8 mouse cellular contexts compared by ENCODE assay signal in the genomic region with DNA sequence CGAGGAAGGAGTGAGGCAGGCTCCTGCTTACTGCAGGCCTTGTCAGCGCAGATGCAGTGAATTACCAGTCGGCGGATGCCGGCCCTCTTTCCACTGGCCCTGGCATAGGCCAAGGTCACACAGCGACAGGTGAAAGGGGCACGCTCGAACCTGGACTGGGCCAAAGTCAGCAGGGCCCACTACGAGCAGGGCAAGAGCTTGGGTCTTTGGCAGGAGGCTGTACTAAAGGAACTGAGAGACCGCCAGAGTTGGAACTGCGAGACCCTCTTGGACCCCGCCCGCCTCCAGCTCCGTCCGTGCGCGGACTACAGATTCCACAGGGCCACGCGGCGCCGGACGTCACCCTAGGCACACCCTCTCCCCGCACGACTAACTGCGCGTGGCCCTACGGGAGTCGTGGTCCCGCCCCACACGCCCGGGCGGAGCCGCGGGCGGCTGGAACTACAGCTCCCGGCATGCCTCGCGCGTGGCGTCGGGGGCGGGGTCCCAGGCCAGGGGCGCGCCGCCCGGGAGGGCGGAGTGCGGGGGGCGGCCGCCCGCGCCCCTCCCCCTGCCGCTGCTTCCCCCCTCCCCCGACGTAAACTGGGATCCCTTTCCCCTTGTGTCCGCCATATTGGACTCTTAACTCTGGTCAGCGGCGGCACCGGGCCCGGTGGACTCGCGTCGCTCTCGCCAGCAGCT. TPM values are rescaled to one million over a fixed set of nuclear protein-coding genes. Genes with fewer than 3 reads are reported as not detected.
DNase-seq lines count a peak whose midpoint lies in the region; ATAC-seq and TF ChIP-seq lines count a peak whose summit lies in the region.

Fam193a (plus strand) TSS at position 593 of the 681 bp plus-strand sequence.

- peaks cover 11% of the 10 kb centered on the region for H3K36me3 ChIP-seq in embryonic facial prominence, embryonic 13.5 days
- no peaks in the 10 kb centered on the region for H3K36me3 ChIP-seq in kidney, adult 2 months (ENCODE audit: control insufficient read depth, insufficient read depth, low read length)
- peaks cover 16% of the 10 kb centered on the region; the same call in 1 of the 2 replicates for H3K36me3 ChIP-seq in limb, embryonic 12.5 days
- H3K36me3 ChIP-seq in midbrain, embryonic 15.5 days (replicated peaks) = no peaks in the 10 kb centered on the region
- no peaks in the 10 kb centered on the region for H3K36me3 ChIP-seq in spleen, adult 2 months (ENCODE audit: control insufficient read depth, insufficient read depth, low read length)

- H3K9me3 ChIP-seq in embryonic facial prominence, embryonic 13.5 days = no peaks in the 10 kb centered on the region
- no peaks in the 10 kb centered on the region for H3K9me3 ChIP-seq in limb, embryonic 12.5 days
- no peaks in the 10 kb centered on the region for H3K9me3 ChIP-seq in midbrain, embryonic 15.5 days

- H3K4me3 ChIP-seq in embryonic facial prominence, embryonic 13.5 days = peak within 1 kb of the TSS; percentile 92
- peak within 1 kb of the TSS; percentile 80 for H3K4me3 ChIP-seq in kidney, adult 2 months (ENCODE audit: insufficient read depth, low read depth, low read length)
- peak within 1 kb of the TSS; percentile 87 for H3K4me3 ChIP-seq in limb, embryonic 12.5 days (replicated peaks)
- H3K4me3 ChIP-seq in midbrain, embryonic 15.5 days = peak within 1 kb of the TSS; percentile 95
- H3K4me3 ChIP-seq in spleen, adult 2 months (ENCODE audit: extremely low read depth, insufficient read depth, insufficient read length) = peak within 1 kb of the TSS; percentile 86

- peaks cover 18% of the 10 kb centered on the region for H3K4me1 ChIP-seq in embryonic facial prominence, embryonic 13.5 days
- H3K4me1 ChIP-seq in kidney, adult 2 months (ENCODE audit: control insufficient read depth, insufficient read depth, low read length) = peaks cover 18% of the 10 kb centered on the region; the same call in 1 of the 2 replicates
- peaks cover 22% of the 10 kb centered on the region for H3K4me1 ChIP-seq in limb, embryonic 12.5 days (replicated peaks)
- H3K4me1 ChIP-seq in midbrain, embryonic 15.5 days = peaks cover 30% of the 10 kb centered on the region
- H3K4me1 ChIP-seq in spleen, adult 2 months (ENCODE audit: control insufficient read depth, insufficient read depth, insufficient read length) = no peaks in the 10 kb centered on the region

- TF ChIP-seq POLR2A in kidney, adult 2 months (IDR thresholded peaks at IDR 0.05; ENCODE audit: low read depth, low read length) = peak; percentile 52
- TF ChIP-seq POLR2A in spleen, adult 2 months (IDR thresholded peaks at IDR 0.05; ENCODE audit: low read depth, low read length) = 0 out of 2 replicates have a peak, but pooled peaks have one; percentile 22

- ATAC-seq in embryonic facial prominence, embryonic 13.5 days (ENCODE audit: insufficient number of reproducible peaks, insufficient read depth, low FRiP score, low TSS enrichment, low read depth) = peak; percentile 100
- ATAC-seq in limb, embryonic 12.5 days (ENCODE audit: insufficient number of reproducible peaks, insufficient read depth, low FRiP score, low TSS enrichment, low read depth) = peak; percentile 100
- ATAC-seq in midbrain, embryonic 15.5 days (replicated peaks) = peak; percentile 99

- H3K27me3 ChIP-seq in embryonic facial prominence, embryonic 13.5 days = no peaks in the 10 kb centered on the region
- H3K27me3 ChIP-seq in kidney, adult 2 months (replicated peaks; ENCODE audit: control insufficient read depth, insufficient read depth, low read length) = no peaks in the 10 kb centered on the region
- no peaks in the 10 kb centered on the region for H3K27me3 ChIP-seq in limb, embryonic 12.5 days
- H3K27me3 ChIP-seq in midbrain, embryonic 15.5 days (replicated peaks) = no peaks in the 10 kb centered on the region
- H3K27me3 ChIP-seq in spleen, adult 2 months (ENCODE audit: control insufficient read depth, insufficient read depth, low read length) = no peaks in the 10 kb centered on the region

- peak within 1 kb of the TSS; percentile 97 for H3K9ac ChIP-seq in embryonic facial prominence, embryonic 13.5 days
- peak within 1 kb of the TSS; percentile 96 for H3K9ac ChIP-seq in limb, embryonic 12.5 days (replicated peaks)
- peak within 1 kb of the TSS; percentile 97 for H3K9ac ChIP-seq in midbrain, embryonic 15.5 days

- WGBS in embryonic facial prominence, embryonic 13.5 days = under 1% methylated on average over 59 of the region's 64 CpGs
- under 1% methylated on average over 56 of the region's 64 CpGs for WGBS in kidney, adult 2 months
- WGBS in limb, embryonic 12.5 days = 2% methylated on average over 58 of the region's 64 CpGs
- WGBS in midbrain, embryonic 15.5 days = under 1% methylated on average over 56 of the region's 64 CpGs
- 1% methylated on average over 57 of the region's 64 CpGs for WGBS in spleen, adult 2 months

- H3K27ac ChIP-seq in embryonic facial prominence, embryonic 13.5 days = peak within 1 kb of the TSS; percentile 81
- H3K27ac ChIP-seq in kidney, adult 2 months (ENCODE audit: insufficient read depth, low read depth, low read length) = peak within 1 kb of the TSS; percentile 94
- H3K27ac ChIP-seq in limb, embryonic 12.5 days = peak within 1 kb of the TSS; percentile 87
- peak within 1 kb of the TSS; percentile 91 for H3K27ac ChIP-seq in midbrain, embryonic 15.5 days
- peak within 1 kb of the TSS; percentile 76 for H3K27ac ChIP-seq in spleen, adult 2 months (ENCODE audit: insufficient read depth, low read length)

- DNase-seq in 3134 (ENCODE audit: extremely low read depth, insufficient read length, low spot score) = peak; percentile 91
- DNase-seq in adrenal gland, postnatal 36 days = peak; percentile 99
- peak; percentile 97 to 98 for DNase-seq in heart, adult 18-20 months
- peak; percentile 99 for DNase-seq in kidney, adult 2 months
- peak; percentile 90 to 98 for DNase-seq in spleen, adult 2 months (ENCODE audit: low read depth in 1 of 2, low spot score in 2 of 2)

- H3K4me2 ChIP-seq in embryonic facial prominence, embryonic 13.5 days = peak within 1 kb of the TSS; percentile 66
- H3K4me2 ChIP-seq in limb, embryonic 12.5 days = peak within 1 kb of the TSS; percentile 79
- peak within 1 kb of the TSS; percentile 62 for H3K4me2 ChIP-seq in midbrain, embryonic 15.5 days

- no peak for TF ChIP-seq CTCF in kidney, adult 2 months (conservative IDR thresholded peaks at IDR 0.05; ENCODE audit: insufficient read depth, insufficient read length, low read depth, low read length)
- no peak for TF ChIP-seq CTCF in spleen, adult 2 months (IDR thresholded peaks at IDR 0.05; ENCODE audit: extremely low read depth, insufficient read depth, insufficient read length, insufficient replicate concordance)

RNA-seq across cellular contexts. Expression of gene Fam193a, which starts in this region (rescaled TPM):
- 10 to 100 TPM; 26.9 to 33.5 TPM for total RNA-seq in adrenal gland, postnatal 36 days (2021)
- polyA plus RNA-seq in embryonic facial prominence, embryonic 13.5 days (2015; fragmentation: Nextera tagmentation; extraction: Ambion mirVana) = 17.7 and 19.7 TPM in 2 replicates
- total RNA-seq in heart, adult 18-20 months (2021) = 10 to 100 TPM; 21.2 to 29.8 TPM
- 37.5 and 39.0 TPM in 2 replicates for polyA plus RNA-seq in kidney, adult 2 months (2012; rRNA removed)
- polyA plus RNA-seq in limb, embryonic 12.5 days (2016; fragmentation: Nextera tagmentation; extraction: Ambion mirVana) = 13.7 and 19.8 TPM in 2 replicates
- polyA plus RNA-seq in midbrain, embryonic 15.5 days (2015; fragmentation: Nextera tagmentation; extraction: Ambion mirVana) = 17.6 and 19.4 TPM in 2 replicates
- 28.0 and 37.6 TPM in 2 replicates for polyA plus RNA-seq in spleen, adult 2 months (2012; rRNA removed)

Comparison
In these comparisons a context has a peak if more than half of its experiments do, and no peak if none do; other contexts are left out.
1. Peak in every context shown above with its lines: DNase-seq, ATAC-seq, H3K4me3 ChIP-seq and H3K27ac ChIP-seq.